Mouse (Mus musculus): ENCODE data around the gene Parp11.

DNA sequence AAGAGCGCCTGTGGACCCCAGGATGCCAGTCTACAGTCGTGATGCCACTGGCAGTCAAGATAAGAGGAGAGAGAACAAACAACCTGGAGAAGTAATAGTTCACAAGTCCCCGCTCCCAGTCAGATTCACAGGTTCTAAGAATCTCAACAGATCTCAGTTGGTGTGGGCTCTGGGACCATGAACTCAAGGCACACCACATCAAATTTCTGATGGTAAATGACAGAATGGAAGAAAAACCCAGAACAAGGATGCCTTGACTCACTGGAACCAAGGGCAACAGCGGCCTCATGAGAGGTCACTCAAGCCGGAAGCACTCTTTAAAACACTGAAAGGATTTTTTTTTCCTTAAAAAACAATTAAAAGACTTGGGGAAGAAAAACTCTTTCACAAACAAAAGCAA, 87.1 kb downstream of the Parp11 start:
- no peak for TF ChIP-seq CTCF (conservative IDR thresholded peaks at IDR 0.05 in 1 of 2, IDR thresholded peaks at IDR 0.05 in 1 of 2; ENCODE audit: low read depth in 2 of 2, low read length in 2 of 2)
- no peak for TF ChIP-seq CHD2 (IDR thresholded peaks at IDR 0.05; ENCODE audit: low read length)
- no peak for TF ChIP-seq CHD1 (IDR thresholded peaks at IDR 0.05; ENCODE audit: low read depth, low read length)
- no peak for TF ChIP-seq MAX (IDR thresholded peaks at IDR 0.05; ENCODE audit: low read length)
- TF ChIP-seq SMC3 (IDR thresholded peaks at IDR 0.05; ENCODE audit: low read depth, low read length), result no peak
- no peak for TF ChIP-seq POLR2A (IDR thresholded peaks at IDR 0.05; ENCODE audit: low read depth, low read length)
- TF ChIP-seq EP300 (IDR thresholded peaks at IDR 0.05; ENCODE audit: low read length), result no peak
- no peak for TF ChIP-seq TCF12 (IDR thresholded peaks at IDR 0.05; ENCODE audit: low read depth, low read length)
- no peak for TF ChIP-seq MYC (IDR thresholded peaks at IDR 0.05; ENCODE audit: low read depth, low read length)
- TF ChIP-seq ZMIZ1 (IDR thresholded peaks at IDR 0.05; ENCODE audit: low read depth, low read length), result no peak
- no peak for TF ChIP-seq BHLHE40 (IDR thresholded peaks at IDR 0.05; ENCODE audit: low read depth, low read length)

All from CH12.LX (cell line).